Comparison of ENCODE assay signal across 1 mouse cellular context in genomic region chr9:120331048-120331447, GRCm38 (mm10). TPM values are rescaled to one million over a fixed set of nuclear protein-coding genes. Genes with fewer than 3 reads are reported as not detected.
"Had no signal": no experiment of that assay in that cellular context is flagged by ENCODE, and none has a peak within 500 bp of the region (broad histone marks: within the 10 kb centered on the region; RNA-seq: fewer than 3 reads in every experiment).

No protein-coding gene starts in this region.

RNA-seq across cellular contexts. Expression of gene Myrip, which starts 29.7 kb away (rescaled TPM):
- total RNA-seq: neutrophil, adult 5-6 weeks had no signal
